Mouse (Mus musculus) cerebellum, adult 11-12 months (tissue): ENCODE results near the gene Uba52.

Experiments
- DNase-seq: peaks from one replicate; pipeline ENCODE4 v3.0.0; 2022

Gene Uba52

DNA sequence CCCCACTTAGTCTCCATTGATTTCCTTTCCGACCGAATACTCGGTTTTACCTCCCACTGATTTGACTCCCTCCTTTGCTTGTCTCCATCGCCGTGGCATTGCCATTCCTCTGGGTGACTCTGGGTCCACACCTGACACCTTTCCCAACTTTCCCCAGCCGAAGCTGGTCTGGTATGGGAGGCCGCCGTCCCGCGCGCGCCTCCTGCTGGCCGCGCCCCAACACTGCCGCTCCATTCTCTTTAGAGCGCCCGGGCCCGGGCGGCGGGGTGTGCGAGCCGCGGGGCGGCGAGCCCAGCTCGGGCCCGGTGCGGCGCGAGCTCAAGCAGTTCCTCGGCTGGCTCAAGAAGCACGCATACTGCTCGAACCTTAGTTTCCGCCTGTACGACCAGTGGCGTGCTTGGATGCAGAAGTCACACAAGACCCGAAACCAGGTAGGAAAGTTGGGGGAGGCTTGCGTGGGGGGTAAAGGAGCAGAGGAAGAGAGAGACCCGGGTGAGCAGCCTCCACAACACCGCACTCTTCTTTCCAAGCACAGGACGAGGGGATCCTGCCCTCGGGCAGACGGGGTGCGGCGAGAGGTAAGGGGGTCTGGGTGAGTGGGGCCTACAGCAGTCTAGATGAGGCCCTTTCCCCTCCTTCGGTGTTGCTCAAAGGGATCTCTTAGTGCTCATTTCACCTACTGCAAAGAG is 7.4 kb downstream of the Uba52 start:
- peak; percentile 77 for DNase-seq

DNA sequence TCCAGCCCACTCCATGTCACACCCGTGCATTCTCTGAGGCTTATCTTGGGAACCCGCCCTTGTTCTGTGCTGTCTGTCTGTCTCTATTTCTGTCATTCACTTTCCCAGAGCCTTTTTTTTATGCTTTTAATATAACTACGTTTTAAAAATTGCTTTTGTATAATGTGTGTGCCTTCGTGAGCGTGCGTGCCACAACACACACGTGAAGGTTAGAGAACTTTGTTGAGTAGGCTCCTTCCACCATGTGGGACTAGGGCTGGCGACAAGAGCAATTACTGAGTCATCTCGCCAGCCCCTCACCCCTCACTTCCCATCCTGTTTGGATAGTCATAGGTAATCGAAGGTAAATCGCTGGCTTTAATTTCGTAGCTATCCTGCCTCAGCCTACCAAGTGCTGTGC is 8.1 kb downstream of the Uba52 start:
- no peak for DNase-seq

DNA sequence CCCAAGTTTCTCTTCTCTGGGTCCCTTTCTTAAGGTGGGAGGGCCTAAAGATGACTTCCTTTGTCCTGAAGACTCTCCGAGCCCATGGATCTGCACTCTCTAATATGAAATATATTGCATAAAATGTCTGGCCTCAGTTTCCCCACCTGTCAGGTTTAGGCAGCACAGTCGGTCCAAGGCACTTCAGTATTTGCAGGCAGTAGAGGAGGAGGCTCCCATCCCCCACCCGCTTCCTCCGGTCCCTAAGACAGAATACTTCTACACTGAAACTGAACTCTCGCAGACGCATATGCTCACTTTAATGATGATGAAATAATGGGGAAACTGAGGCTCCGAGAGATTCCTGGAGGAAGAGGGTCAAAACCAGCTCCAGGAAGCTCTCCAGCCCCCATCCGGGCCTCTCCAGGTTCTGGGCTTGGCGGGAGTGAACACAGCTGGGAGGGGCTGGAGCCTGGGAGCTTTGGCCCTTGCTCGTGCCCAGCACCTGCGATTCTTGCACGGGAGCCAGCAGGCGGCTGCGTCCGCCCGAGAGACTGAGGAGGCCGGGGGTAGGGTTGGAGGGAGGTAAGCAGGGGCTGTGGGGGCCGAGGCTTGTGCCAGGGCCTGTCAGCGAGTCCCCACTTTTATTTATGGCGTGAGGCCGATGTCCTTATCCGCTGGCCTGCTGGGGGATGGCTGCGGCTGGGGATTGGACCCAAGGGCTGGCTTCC is 8.6 kb downstream of the Uba52 start:
- DNase-seq, result no peak

DNA sequence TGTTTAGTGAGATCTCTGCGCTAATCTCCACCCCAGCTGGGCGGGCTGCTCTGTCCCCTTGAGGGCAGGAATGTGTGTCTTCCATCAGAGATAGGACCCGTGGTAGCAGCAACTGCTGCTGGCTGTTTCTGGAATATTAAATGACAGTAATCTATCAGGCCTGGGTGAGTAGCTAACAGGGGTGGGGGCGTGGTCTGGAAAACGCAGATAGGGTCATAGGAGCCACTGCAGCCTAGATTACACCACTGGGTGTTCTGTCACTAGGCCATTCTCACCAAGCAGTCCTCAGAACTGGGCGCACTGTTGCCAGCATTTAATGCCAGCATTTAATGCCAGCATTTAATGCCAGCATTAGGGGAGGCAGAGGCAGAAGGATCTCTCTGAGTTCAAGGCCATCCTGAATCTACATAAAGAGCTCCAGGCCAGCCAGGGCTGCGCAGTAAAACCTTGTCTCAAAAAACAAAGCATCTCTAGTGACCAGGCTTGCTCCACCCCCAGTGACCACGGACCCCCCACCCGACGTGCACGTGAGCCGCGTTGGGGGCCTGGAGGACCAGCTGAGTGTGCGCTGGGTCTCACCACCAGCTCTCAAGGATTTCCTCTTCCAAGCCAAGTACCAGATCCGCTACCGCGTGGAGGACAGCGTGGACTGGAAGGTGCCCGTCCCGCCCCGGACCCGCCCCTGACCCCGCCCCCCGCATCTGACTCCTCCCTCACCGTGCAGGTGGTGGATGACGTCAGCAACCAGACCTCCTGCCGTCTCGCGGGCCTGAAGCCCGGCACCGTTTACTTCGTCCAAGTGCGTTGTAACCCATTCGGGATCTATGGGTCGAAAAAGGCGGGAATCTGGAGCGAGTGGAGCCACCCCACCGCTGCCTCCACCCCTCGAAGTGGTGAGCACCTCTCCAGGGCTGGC is 10.0 kb downstream of the Uba52 start:
- no peak for DNase-seq

DNA sequence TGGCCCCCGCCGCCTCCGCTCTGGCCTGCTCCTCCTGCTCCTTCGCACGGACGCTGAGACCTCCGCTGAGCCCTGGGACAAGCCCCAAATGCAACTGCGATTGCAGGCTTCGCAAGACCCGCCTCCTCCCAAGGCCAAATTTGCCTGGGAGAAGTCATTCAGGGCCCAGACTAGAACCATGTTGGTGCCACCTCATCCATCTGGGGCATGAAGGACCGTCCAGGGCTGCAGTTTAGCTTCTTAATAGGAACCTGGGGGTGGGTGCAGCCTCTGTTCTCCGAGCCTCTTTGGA is 14.9 kb downstream of the Uba52 start:
- DNase-seq, result no peak

DNA sequence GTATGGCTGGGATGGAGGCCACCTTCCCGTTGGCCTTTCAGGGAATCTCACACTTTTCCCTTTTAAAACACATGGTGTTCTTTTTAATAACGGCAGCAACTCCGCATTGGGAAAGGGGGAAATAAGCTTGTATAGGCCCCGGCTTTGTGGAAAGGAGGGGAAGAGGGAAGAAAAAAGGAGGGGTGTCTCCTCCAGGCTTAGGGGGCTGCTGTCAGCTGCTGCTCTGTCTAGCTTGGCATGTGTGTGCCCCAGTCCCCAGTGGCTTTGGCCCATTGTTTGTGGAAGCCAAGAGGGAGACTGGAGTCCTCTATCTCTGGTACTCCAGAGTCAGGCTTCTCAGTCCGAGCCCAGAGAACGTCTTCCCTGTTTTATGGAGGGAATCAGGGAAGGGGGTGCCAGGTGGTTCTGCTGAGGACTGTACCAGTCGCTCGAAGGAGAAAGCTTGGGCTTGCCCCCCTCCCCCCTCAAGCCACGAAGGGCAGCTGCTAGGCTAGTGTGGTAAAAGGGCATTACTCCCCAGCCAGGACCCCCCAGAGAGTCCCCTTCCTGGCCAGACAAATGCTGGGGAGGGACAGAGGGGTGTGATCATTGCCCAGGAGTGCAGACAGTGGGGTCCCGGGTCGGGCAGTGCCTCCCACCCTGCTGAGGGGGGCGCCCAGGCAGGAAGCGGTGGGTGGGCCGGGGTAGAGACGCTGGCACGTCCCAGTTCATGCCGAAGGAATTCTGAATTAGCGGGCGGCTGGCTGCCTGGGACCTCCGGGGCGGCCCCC is 15.4 kb downstream of the Uba52 start:
- DNase-seq, result no peak

DNA sequence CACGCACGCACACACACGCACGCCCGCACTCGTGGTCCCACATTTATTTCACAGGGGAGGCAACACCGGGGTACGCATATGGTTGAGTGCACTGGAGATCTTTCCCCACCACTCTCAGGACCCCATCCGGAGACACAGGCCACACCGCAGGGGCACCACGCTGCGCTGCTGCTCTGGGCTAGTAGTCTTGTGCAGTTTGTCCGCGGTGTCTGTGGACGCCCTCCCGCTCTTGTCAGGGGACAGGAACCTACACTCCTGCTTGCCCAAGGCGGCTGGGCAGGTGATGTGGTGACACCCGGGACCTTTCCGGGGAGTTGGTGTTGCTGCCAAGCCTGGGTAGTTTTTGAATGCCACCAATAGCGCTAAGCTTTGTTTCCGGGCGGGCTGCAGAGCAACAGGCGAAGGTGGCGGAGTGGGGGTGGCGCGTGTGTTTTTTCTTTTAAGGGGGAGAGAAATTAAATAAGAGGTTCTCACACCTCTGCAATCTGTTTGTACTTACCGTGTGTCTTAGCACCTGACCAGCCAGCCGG is 16.1 kb downstream of the Uba52 start:
- DNase-seq, result no peak

DNA sequence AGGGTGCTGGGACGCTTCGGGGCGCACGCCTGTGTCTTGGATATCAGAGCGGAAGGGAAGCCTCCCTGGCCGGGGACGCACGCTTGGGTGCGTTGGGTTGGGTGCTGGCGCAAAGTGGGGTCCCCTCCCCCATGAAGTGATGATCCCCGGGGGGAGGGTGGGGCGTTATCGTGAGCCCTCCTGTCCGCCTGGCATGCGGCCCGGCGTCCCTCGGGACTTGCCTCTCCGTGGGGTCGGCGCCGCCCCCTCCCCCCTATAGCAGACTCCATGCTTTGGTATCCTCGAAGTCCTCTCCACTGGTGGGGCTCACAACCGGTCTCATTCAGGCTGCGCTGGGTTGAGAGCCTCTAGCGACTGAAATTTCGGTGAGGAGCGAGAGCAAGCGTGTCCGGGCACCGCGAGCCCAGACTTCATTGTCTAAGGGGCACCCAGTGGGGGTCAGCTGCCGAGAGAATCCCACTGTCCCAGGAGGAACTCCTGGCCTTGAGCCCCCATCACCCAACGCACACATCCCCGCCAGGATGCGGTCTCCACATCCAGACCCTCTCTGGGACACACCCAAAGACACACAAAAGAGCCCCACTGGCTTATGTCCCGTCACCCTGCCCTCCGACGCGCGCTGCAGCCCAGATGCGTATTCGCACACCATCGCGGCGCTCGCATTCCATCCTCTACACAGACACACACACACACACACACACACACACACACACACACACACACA is 16.7 kb downstream of the Uba52 start:
- DNase-seq, result no peak

DNA sequence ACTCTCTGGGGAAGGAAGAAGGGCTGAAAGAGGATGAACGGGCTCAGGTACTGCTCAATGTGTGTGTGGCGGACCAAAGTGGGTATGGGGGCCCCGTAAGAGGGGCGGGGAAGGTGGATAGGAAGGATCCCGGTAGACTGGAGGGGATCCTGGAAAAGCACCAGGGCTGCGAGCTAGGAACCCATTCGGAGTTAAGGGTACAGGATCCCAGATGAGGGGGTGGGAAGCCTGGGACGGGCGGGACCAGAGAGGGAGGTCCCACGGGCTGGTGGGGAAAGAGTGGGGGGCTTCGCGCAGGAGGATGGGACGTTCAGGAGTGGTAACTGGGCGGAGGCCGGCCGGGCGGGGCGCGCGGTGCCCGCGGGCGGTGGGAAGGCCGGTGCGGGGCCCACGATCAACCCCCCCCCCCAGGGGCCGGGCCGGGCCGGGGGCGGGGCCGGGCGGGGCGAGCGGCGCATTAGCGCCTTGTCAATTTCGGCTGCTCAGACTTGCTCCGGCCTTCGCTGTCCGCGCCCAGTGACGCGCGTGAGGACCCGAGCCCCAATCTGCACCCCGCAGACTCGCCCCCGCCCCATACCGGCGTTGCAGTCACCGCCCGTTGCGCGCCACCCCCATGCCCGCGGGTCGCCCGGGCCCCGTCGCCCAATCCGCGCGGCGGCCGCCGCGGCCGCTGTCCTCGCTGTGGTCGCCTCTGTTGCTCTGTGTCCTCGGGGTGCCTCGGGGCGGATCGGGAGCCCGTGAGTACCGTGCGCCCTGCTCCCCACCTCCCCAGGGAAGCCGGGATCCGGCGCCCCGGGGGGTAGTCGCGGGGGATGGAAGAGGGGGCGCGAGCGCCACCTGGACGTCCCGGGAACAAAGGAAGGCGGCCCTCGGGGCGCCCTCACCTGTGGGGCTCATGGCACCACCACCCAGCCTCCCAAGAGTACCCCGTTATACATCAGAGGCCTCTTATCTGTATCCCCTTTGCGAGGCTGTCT is 17.6 kb downstream of the Uba52 start, which contains the start of gene Crlf1:
Gene Crlf1, plus strand, starts transcription at position 495 of the 977 bp plus-strand sequence.
- DNase-seq, result no peak

DNA sequence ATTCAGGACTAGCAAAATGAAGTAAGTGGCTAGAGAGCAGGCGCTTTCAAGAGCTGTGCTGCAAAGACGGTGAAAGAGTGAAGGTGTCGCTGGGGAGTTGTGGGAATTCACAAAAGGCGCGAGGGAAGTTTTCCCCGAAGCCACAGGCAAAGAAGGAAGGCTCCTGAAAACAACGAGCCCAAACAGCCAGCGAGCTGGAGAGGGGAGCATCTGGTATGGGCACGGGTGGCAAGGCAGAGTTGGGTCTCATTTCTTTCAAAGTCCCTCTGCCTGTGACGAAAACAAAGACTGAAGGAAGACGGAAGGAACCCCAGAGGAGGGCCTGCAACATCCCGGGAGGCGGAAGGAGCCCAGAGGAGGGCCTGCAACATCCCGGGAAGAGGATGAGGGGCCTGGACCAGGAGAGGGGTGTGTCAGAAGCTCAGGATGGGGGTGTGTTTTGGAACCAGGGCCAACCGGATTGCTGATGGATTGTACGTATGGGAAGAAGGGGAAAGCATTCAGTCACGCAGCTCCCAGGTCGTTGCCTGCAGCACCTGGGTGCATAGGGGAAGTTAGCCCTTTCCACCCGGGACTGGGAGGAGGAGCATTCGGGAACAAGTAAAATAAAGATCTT is 19.6 kb downstream of the Uba52 start:
- DNase-seq, result no peak

DNA sequence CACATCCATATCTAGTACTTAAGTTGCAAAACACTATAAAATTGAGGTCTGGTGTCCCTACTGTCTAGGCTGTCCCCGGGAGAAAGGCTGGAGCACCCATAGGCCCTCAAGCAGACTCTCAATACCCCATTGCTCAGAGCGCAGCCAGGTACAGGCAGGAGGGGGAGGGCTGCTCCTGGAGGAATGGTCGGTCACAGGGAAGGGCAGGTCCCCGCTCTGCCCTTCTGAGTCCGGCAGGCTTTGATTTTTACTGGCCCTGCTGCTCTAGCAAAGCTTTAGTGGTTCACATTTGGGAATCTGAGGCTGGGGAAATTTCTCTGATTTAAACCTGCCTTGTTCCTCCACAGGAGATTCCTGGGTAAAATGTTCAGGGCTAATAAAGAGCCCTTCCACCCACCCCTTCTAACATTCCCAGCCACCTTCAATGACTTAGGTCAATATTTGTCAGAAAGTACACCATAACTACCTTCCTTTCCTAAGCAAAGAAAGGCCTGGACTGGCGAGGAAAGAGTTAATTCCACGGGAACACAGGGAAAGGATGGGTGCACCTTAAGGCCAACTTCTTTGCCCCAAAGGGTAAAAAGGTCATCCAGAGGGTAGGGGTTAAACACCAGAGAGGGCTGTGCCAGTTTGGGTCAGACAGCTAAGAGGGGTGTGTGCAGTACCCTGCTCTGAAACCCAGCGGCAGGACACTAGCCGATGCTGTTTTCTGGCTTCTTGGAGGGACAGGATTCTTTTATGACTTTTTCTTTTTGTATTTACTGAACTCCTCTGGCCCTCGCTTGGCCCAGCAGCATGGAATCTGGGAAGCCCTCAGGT is 20.3 kb downstream of the Uba52 start:
- no peak for DNase-seq

DNA sequence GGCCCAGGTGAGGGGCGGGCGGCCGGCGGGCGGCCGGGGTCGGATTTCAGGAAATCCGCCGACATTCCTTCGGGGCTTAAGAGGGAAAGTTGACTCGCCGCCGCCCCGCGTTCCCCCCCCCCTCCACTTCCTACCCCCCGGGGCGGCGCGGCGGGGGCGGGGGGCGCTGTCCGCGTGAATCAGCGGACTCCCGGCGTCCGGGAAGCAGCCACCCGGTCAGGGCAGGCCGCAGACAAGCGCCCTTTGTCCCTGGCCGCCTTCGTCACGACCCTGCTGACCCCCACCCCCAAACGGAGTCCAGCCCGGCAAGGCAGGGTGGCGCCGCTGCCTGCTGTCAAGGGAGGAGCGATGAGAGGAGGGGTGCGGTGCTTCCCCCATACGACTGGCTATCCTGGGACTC is 21.0 kb downstream of the Uba52 start:
- DNase-seq, result no peak

DNA sequence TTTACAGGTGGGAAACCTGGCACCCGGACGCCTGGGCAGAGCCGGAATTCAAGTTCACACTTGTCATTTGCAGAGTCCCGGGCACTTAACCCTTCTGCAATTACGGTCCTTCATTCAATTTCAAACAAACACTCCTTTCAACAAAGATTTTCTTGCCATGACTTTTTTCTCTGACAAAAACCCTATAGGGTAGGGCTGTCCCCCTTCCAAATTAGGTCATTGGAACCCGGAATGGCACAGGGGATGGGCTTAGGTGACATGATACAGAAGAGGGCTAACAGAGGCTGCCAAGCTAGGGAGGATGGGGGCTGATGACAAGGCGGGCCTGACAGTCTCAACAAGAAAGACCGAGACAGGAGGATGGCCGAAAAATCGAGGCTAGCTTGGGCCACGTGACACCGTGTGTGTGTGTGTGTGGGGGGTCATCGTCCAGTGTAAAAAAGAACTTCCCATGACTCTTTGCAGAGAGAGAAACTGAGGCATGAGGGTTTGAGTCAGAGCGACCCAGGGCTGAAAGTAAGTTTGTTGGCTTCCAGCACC is 21.6 kb downstream of the Uba52 start:
- DNase-seq, result no peak

DNA sequence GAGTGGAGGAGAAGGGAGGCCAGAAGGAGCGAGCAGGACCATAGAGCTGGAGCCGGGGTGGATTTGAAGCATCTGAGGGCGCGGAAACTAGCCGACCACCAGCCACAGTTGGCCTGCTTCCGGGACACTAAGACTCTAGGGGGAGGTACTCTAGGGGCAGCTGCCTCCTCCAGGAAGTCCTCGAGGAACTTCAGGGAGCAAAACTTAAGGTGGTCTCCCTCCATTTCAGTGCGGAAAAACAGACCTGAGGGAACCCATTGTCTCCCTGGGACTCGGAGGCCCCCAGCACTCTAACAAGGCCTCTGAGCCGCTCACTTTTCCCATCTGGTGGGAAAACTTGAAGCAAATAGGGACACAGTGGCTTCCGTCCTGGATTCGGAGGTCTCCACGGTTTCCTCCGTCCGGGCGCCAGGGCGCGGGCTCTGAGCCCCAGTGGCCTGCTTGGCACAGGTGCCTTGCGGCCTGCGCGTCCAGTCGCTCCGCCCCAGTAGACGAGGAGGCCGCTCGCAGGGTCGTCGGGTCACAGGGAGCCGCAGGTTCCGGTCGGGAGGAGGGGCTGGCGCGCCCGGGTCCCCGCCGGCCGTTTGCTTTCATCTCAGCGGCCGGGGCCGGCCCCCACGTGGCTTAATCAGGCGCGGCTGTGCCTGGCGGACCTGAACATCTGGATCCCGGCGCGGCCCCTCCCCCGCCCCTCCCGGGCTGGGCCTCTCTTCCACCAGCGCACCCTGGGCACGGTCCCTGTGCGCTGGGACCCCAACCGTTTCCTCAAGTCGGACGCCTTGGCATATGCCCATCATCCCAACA is 22.4 kb downstream of the Uba52 start:
- DNase-seq, result no peak

DNA sequence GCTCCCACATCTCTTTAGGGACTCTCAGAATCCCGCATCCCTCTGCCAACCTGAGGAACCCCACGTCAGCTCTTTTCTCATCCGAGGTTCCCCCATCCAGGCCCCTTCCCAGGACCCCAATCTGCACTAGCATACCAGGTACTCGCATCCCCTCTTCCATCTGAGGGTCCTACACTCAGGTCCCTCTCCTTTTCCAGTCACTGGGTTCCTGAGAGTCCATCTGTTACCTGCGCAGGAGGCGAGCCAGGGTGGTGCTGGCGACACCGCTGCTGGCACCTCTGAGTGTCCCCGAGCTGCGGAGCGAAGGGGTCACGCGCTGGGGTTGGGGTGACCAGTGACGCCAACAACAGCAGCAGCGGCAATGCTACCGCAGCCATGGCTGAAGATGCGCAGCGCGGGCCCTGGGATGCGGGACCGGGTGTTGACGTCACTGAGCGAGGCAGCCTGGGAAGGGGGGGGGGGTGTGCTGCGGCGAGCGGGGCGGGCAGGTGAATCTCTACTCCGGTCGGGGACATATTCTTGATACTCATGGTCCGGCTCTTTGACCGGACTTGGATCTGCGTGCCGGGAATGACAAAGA is 23.6 kb downstream of the Uba52 start, which contains the start of gene Tmem59l:
Gene Tmem59l, minus strand, starts transcription at position 418 of the 580 bp plus-strand sequence.
- DNase-seq, result peak; percentile 79

DNA sequence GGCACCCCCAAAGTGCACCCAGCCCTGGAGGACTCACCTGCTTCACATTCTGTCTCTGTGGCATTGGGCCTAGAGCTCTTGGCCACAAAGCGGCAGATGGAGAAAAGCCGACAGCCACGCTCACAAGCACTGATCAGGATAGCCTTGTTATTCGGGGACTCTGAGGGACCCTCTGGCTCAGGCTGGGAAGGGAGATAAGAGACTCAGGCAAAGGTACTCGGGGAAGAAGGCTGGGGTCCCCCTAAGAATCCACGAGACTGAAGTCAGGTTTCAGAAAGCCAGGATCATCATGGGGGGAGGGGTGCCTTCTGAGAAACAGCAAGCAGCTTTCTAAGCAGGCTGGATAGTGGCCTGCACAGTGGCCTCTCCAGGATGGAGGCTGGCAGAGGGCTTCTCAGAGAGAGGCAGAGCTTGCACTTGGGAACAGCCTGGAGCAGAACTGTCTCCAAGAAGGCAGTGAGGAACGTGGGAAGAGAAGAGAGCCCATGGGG is 24.4 kb downstream of the Uba52 start:
- peak; percentile 78 for DNase-seq

DNA sequence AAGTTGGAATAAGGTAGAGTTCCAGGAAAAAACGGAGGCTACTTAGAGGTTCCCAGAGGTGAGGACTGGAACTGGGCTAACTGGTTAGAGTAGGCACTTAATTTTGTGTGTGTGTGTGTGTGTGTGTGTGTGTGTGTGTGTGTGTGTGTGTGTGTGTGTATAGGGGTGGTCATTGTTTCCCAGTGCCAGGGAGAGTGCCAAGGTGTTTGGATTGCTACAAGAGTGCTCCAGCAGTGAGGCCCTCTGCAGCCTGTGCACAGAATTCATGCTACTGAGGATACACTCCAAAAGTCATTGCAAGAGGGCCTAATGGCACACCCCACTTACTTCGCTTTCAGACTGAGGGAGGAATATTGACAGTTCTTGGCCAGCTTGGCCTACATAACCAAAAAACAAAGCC is 27.7 kb downstream of the Uba52 start:
- no peak for DNase-seq

DNA sequence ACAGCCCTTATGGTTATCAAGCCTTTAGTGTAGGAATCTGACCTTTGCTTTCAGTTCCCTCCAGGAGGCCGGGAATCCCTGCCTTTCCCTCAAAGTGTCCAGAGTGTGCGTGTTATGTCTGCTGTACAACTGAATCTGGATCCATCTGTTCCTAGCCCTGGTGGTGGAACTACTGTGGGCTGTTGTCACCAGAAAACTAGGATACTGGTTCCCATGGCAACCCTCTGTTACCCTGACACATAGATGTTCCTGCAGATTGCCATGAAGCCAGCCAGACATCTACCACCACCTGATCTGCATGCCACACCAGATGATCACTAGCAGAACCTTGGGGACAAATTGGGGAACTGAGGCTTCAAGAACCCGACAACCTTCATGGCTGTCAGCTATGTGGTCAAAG is 28.7 kb downstream of the Uba52 start:
- no peak for DNase-seq
